Mouse (Mus musculus): ENCODE data around the gene Garnl3.
A peak's percentile ranks its signal among the peaks of the same experiment; 100 is the strongest.
"Not testable (repeated sequence)": the region's sequence is repeated elsewhere in the genome, so short reads cannot be mapped to it uniquely, and the experiment has no call there.

Garnl3 gene

DNA sequence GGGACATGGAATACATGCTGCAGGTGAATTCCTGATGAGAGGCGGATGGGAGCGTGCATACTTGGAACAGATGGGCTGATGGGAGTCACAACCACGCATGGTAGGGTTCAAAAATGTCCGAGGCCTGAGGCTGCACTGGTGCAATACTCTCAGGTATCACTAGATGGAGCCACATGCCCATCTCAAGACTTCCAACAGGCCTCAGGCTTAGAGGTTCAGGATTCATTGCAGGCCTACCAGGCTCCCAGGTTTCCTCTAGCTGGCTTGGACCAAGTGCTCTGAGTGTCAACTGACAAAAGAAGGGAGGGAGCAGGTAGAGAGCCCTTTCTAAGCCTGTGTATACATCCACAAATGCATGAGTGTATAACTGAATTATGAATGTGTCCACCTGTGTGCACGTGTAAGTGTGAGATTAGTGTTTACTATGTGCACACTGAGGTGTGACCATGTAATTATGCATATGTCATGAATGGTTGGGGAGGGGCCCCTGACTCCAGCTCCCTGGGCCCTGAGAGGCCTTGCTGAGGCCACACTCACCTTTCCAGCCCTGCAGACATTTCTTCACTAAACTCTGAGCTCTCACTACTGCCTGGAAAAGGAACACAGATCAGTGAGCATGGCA is 23.4 kb upstream of the Garnl3 start:
- DNase-seq, result peak; percentile 75

- DNase-seq, result no peak
Observed at GRCm38 (mm10) chr2:33146994-33147393, 15.5 kb upstream of the Garnl3 start.

DNA sequence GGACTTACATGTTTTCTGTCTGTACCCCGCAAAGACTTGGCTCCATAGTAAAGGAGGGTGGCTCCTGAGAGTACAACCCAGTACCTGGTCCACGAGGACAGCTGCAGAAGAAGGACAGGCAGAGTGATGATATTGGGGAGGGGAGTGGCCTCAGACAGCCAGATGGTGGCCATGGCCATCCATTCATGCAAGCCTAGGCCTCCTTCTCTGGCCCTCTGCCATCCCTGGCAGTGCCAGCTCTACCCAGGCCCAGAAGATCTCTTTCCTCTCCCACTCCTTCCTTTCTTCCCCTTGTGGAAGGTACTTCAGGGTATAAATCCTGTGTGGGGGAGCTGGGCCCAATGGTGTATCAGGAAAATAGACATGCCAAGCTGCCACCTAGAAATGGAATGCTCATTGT is 11.8 kb upstream of the Garnl3 start:
- no peak for DNase-seq

GRCm38 (mm10) chr2:33138491-33138890 is 7.0 kb upstream of the Garnl3 start:
- DNase-seq, result no peak

- no peak for DNase-seq
Observed at GRCm38 (mm10) chr2:33137731-33138130, 6.3 kb upstream of the Garnl3 start.

GRCm38 (mm10) chr2:33137244-33137643 is 5.8 kb upstream of the Garnl3 start:
- peak; percentile 75 for DNase-seq

GRCm38 (mm10) chr2:33136366-33136765 is 4.9 kb upstream of the Garnl3 start:
- no peak for DNase-seq

GRCm38 (mm10) chr2:33134766-33135490 is 3.5 kb upstream of the Garnl3 start:
- DNase-seq, result no peak

- DNase-seq, result peak; percentile 37
Observed at GRCm38 (mm10) chr2:33132306-33132705, 852 bp upstream of the Garnl3 start.

- DNase-seq, result peak; percentile 96
Observed at GRCm38 (mm10) chr2:33130526-33131483, 649 bp downstream of the Garnl3 start.

- peak; percentile 77 for DNase-seq
Observed at GRCm38 (mm10) chr2:33130141-33130525, 1.3 kb downstream of the Garnl3 start.

DNA sequence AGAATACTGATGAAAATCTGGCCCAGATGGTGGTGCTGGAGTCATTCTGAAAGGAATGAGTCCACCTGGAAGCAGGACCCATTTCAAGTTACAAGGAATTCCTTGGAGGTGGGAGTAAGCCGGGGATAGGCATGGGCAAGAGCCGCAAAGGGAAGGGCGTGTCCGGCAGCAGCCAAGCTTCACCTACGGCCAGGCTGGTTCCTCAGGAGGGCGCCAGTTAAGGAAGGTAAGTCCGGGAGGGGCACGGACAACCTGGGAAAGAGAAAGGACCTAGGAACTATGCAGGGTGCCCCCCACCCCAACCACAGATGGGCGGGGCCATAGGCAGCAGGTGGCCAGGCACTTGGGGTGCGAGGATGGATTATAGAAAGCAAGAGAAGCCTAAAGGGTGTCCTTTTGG is 1.8 kb downstream of the Garnl3 start:
- peak; percentile 57 for DNase-seq

DNA sequence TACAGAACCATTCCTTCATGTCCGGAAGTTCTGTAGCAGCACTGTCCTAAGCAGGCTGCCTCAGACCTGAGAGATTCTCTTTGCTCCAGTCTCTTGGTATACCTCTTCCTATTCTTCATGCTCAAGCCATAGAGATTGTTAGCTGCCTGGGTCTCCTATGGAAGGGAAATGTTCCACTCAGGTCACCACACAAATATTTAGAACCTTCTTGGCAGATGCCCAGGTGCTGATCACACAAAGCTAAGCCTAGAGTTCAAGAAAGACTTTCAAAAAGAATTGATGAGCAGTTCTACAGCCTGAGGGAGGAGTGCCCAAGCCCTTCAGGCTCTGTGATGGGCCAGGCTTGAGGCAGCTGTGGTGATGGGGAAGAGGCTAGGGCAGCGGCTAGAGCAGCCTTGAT is 2.4 kb downstream of the Garnl3 start:
- DNase-seq, result no peak

DNA sequence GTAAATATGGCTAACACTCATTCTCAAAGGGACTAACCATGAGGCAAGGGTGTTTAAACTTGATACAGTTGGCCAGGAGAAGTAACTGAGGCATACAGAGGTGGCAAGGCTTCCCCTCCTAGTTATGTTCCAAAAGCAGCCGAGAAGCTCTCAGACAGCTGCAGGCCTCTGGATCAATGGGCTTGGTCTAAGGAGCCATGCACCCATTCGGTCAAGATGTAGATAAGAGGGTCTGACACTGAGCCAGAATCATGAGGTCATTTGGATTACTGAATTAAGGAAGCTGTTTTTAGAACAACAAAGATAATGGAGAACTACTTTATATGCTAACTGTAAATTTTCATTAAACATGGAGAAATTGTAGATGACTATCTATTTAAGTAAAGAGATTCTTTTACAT is 4.2 kb downstream of the Garnl3 start:
- DNase-seq, result no peak

GRCm38 (mm10) chr2:33122856-33123255 is 8.6 kb downstream of the Garnl3 start:
- DNase-seq, result no peak

- peak; percentile 68 for DNase-seq
Observed at GRCm38 (mm10) chr2:33100536-33100935, 30.9 kb downstream of the Garnl3 start.

DNA sequence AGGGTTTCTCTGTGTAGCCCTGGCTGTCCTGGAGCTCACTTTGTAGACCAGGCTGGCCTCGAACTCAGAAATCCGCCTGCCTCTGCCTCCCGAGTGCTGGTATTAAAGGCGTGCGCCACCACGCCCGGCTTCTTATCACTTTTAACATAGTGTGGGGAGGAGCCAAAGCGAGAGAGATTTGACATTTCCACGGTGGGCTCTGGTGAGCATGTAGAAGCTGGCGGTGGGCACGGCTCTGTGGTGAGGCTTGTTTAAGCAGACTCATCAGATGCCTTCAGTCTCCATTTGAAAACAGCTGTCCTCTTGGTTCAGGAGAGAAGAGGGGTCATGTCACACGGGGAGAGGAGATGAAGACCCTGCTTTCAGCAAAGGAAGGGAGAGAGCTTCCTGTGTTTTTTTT is 34.1 kb downstream of the Garnl3 start:
- DNase-seq, result not testable (repeated sequence)

- DNase-seq, result no peak
Observed at GRCm38 (mm10) chr2:33095221-33095671, 36.2 kb downstream of the Garnl3 start.

DNA sequence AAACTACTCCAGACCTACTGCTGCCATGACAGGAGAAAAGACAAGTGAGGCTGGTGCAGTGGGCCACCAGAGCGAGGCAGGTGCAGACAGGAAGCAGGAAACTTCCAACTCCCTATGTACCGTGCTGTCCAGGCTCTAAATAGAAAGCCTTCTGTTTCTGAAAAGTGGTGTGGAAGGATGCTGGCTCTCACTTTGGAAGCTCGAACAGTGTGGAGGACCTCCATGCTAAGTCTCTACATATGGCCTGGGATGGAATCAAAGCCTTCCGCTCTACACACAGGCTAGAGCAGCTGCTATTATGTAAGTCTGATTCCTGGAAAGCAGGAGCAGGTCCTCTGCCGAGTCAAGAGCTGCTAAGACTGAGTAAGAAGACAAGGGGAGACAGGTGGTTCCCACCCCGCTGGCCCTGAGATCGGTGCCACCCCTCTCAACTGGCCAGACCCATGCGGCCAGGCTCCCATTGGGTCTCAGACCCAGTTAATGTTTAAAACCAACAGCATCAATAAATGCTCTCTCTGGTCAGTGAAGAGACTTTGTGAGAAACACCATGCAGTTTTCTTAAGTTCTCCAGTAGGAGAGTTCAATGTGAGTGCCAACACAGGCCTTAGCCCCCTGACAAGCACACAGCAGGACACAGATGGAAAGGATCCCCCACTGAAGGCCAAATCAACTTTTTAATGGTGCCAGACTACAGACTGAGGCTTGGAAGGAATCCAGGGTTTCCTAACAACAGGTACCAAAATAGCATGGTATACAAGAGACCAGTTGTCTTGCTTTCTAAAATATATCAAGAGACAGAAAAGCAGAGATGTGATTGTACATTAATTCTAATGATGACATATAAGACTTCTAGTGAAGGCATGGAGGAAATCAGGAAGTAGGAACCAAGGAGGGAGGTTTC is 40.6 kb downstream of the Garnl3 start:
- no peak for DNase-seq

DNA sequence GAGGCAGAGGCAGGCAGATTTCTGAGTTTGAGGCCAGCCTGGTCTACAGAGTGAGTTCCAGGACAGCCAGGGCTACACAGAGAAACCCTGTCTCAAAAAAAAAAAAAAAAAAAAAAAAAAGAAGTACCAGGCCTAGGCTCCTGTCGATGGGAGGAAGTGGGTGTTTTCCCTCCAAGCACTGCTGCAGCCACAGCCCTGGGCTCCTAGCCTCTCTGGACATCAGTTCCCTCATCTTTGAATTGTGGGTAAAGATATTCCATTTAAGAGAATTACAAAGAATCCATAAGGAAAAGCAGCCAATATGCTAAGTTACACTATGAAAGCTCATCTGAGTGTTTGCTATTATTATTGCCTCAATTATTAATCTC is 41.4 kb downstream of the Garnl3 start:
- not testable (repeated sequence) for DNase-seq

DNA sequence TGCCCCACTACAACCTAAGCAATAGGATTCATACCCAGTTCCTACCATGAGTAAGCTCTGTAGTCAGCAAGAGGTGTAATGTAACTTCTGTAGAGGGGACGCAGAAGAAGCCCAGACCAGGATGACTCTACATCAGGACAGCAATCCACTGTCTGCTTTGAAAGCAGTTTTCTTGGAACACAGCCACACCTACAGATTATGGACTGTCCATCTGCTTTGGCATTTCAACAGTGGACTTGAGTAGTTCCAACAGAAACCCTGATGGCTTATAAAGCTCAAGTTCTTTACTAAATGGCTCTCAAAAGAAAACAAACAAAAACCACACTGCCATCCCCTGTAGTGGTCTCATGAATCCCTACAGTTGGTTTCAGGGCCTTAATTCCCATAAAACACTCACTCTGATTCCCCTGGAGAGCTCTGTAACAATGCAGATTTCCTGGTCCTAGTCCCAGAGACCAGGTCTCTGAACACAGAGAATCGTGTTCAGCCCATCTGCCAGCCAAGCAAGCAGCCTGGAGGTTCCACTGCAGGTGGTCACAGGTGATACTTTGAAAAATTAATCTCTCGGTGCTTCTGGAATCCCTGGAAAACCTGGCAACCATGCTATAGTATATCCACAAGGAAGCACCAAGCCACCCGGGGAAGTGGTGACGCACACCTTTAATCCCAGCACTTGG is 42.0 kb downstream of the Garnl3 start:
- DNase-seq, result peak; percentile 51
